Mouse (Mus musculus) ES-Bruce4 (cell line): ENCODE measurements at regions not wholly inside any gene's neighbourhood (a gene's known extent, or its start where the extent isn't known, plus 50 kb on each side); places are given as distances from the start of the nearest gene placed in this dataset.

Experiments used
- H3K27ac ChIP-seq: 2 replicates; pipeline ENCODE4 v1.5.1; 2012; ENCODE audit warnings: low read length, inconsistent platforms; ENCODE audit not compliant: insufficient read depth
- H3K27me3 ChIP-seq: 2 replicates; pipeline ENCODE4 v1.6.1; 2012; ENCODE audit warnings: mild to moderate bottlenecking, low read length, inconsistent platforms; ENCODE audit not compliant: control insufficient read depth, poor library complexity, insufficient read depth, severe bottlenecking
- H3K36me3 ChIP-seq: 2 replicates; pipeline ENCODE4 v1.6.1; 2012; ENCODE audit warnings: inconsistent platforms, mild to moderate bottlenecking, low read length, moderate library complexity; ENCODE audit not compliant: control insufficient read depth, poor library complexity, insufficient read depth, severe bottlenecking
- H3K4me1 ChIP-seq: one replicate; pipeline ENCODE4 v1.8.1; 2011; ENCODE audit warnings: low read length; ENCODE audit not compliant: control insufficient read depth, insufficient read depth
- H3K4me3 ChIP-seq: 2 replicates; pipeline ENCODE4 v1.5.1; 2011; ENCODE audit warnings: low read depth, mild to moderate bottlenecking, low read length
- H3K9ac ChIP-seq: 2 replicates; pipeline ENCODE4 v1.6.1; 2012; ENCODE audit warnings: low read depth, mild to moderate bottlenecking, inconsistent platforms; ENCODE audit not compliant: poor library complexity, severe bottlenecking
- H3K9me3 ChIP-seq: replicated peaks from 2 replicates; pipeline ENCODE4 v1.6.1; 2012; ENCODE audit warnings: mild to moderate bottlenecking, low read length, inconsistent platforms; ENCODE audit not compliant: control insufficient read depth, poor library complexity, insufficient read depth, severe bottlenecking
- CTCF ChIP-seq: IDR thresholded peaks from one replicate; pipeline ENCODE4 v1.8.1; 2011; ENCODE audit warnings: low read depth, low read length
- EP300 ChIP-seq: IDR thresholded peaks from 2 replicates; pipeline ENCODE4 v1.6.1; 2011; ENCODE audit warnings: low read depth, low read length; ENCODE audit not compliant: insufficient read depth
- POLR2A ChIP-seq: IDR thresholded peaks from one replicate; pipeline ENCODE4 v1.8.1; 2011; ENCODE audit warnings: low read length; ENCODE audit not compliant: insufficient read depth

DNA sequence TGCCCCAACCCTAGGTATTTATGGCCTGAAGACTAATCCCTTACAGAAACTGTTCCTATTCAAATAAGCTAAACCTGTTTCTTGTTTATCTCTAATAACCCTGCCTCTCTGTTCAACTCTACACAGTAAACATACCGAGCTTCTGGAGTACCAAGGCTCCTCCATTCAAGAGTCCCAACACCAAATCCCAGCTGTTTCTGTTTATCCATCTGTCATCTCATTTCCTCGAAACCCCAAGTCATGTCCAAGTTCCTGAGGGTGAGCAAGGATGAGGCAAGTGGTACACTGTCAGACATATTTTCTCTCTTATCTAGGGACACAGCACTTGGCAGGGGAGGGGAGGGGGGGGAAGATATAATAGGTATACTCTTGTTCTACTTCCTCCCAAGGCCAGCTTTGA lies 274.6 kb downstream of the Rnf152 start:
- H3K9ac ChIP-seq, result no peak overlapping the region
- H3K4me1 ChIP-seq, result no peaks in the 10 kb centered on the region
- no peaks in the 10 kb centered on the region for H3K9me3 ChIP-seq
- H3K36me3 ChIP-seq, result no peaks in the 10 kb centered on the region
- no peaks in the 10 kb centered on the region for H3K27me3 ChIP-seq
- H3K4me3 ChIP-seq, result no peak overlapping the region
- H3K27ac ChIP-seq, result no peak overlapping the region
- no peak for TF ChIP-seq CTCF
- no peak for TF ChIP-seq POLR2A
- no peak for TF ChIP-seq EP300

DNA sequence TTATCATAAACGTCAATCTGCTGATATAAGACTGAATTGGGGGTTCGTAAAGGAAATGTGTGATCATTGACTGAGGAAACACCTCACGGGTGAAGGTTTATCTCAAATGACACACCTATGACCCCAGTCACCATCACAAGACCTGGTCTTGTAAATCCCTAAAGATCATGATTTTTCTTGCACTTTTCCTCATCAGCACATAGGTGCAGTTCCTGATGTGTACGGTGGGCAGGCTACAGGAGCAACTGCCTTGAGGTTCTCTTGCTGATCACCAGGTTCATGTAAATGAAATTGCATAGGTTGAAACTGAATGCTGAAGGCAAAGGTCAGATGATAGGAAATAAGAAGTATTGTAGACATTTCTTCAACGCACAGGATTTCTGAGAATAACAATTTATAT lies 277.1 kb downstream of the Rnf152 start:
- TF ChIP-seq EP300, result no peak
- Histone ChIP-seq H3K27me3 (no peaks in the 10 kb centered on the region), H3K4me1 (no peaks in the 10 kb centered on the region), H3K27ac (no peak overlapping the region), H3K9me3 (no peaks in the 10 kb centered on the region), H3K4me3 (no peak overlapping the region), H3K36me3 (no peaks in the 10 kb centered on the region), H3K9ac (no peak overlapping the region)

- no peak overlapping the region for H3K9ac ChIP-seq
Measured at GRCm38 (mm10) chr1:105075728-105076127, 280.8 kb downstream of the Rnf152 start.

DNA sequence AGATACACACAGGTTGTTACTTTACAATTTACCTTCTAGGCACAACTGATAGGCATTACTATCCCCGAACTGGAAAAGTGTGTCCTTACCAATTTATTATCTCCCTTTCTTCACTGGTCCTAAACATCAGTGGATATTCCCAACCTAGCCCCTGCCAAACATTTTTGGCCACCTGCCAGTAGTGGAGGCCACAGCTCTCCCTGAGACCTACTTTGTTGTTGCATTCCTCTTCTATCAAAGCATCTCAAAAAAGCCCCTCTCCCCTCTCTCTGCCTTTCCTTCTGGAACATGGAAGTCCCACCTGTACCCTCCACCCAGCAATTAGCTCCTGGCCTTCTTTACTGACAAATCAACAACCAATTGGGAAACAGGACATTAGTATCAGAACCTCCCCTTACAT lies 282.2 kb downstream of the Rnf152 start:
- no peak overlapping the region for H3K4me3 ChIP-seq
- H3K9me3 ChIP-seq, result no peaks in the 10 kb centered on the region
- H3K36me3 ChIP-seq, result no peaks in the 10 kb centered on the region
- H3K9ac ChIP-seq, result no peak overlapping the region
- no peaks in the 10 kb centered on the region for H3K27me3 ChIP-seq
- peaks cover 2% of the 10 kb centered on the region for H3K4me1 ChIP-seq
- TF ChIP-seq POLR2A (no peak), EP300 (no peak), CTCF (no peak)
- H3K27ac ChIP-seq, result no peak overlapping the region

More at GRCm38 (mm10) chr1:105075728-105076127, 280.8 kb downstream of the Rnf152 start:
- Histone ChIP-seq H3K36me3 (no peaks in the 10 kb centered on the region), H3K4me1 (no peaks in the 10 kb centered on the region), H3K9me3 (no peaks in the 10 kb centered on the region), H3K27ac (0 out of 2 replicates have a peak overlapping the region, but pooled peaks have one; percentile 9), H3K4me3 (no peak overlapping the region), H3K27me3 (no peaks in the 10 kb centered on the region)
- TF ChIP-seq POLR2A, result no peak
- no peak for TF ChIP-seq CTCF
- TF ChIP-seq EP300, result no peak

DNA sequence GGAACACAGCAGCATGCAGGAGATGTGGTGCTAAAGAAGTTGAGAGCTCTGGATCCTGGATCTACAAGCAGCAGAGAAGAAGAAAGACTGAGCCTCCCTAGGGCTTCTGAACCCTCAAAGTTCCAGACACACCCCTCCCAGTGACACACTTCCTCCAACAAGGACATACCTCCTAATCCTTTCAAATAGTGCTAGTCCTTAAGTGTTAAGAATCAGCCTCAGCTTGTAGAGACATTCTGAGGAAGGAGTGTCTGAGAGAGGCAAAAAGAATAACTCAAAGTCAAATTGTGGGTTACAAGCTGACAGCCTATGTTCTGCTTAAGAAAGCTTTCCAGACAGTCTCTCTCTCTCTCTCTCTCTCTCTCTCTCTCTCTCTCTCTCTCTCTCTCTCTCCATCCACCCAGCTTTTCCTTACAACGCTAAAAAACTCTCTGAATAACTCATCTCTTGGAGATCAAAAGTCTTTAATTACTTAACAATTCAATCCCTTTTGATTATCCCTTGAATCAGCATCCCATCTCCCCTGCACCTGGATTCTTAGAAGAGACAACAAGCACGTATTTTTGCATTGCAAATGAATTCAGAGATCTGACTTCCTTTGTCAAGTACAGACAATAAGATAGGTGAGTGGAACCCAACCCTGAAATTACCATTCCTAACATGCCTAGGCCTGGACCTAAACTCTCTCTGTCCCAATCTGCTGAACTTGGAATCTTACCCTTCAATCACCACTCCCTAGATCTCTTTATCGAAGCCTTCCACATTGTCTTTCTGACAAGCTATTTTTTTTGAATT lies 285.7 kb downstream of the Rnf152 start:
- Histone ChIP-seq H3K27me3 (no peaks in the 10 kb centered on the region), H3K4me1 (peaks cover 2% of the 10 kb centered on the region)

DNA sequence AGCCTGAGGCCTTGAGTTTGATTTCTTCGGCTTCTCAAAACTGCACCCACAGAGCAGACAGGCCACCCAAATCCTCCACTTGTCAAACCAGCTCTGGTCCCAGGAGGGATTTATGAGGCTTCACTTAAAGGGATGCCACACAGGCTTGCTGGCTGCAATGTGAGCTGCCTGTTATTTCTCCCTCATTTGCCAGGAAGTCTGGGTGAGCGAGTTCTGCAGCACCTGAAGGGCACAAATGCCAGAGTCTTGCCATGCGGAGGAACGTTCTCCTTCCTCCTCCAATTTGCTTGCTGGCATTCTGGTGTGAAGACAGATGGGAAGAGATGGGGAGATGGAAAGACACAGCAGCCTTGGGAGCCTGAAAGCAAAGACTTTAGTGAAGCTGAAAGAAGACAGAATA lies 288.6 kb downstream of the Rnf152 start:
- no peaks in the 10 kb centered on the region for H3K9me3 ChIP-seq
- no peaks in the 10 kb centered on the region for H3K36me3 ChIP-seq
- TF ChIP-seq EP300 (no peak), POLR2A (no peak), CTCF (no peak)
- no peaks in the 10 kb centered on the region for H3K27me3 ChIP-seq
- H3K4me3 ChIP-seq, result no peak overlapping the region
- H3K27ac ChIP-seq, result no peak overlapping the region
- peaks cover 2% of the 10 kb centered on the region for H3K4me1 ChIP-seq
- H3K9ac ChIP-seq, result no peak overlapping the region

More for the DNA sequence above, 285.7 kb downstream of the Rnf152 start:
- TF ChIP-seq POLR2A, result no peak
- no peak for TF ChIP-seq EP300
- TF ChIP-seq CTCF, result no peak
- peak overlapping the region; percentile 98 for H3K27ac ChIP-seq
- H3K9ac ChIP-seq, result no peak overlapping the region
- no peaks in the 10 kb centered on the region for H3K9me3 ChIP-seq
- no peaks in the 10 kb centered on the region for H3K36me3 ChIP-seq
- no peak overlapping the region for H3K4me3 ChIP-seq
